Mouse (Mus musculus) cerebellum, adult 18-20 months (tissue): ENCODE data around the gene Tecrl.

Source experiments
- DNase-seq, 2 experiments: peaks; one replicate each; pipeline ENCODE4 v3.0.0; 2021

The Tecrl gene

DNA sequence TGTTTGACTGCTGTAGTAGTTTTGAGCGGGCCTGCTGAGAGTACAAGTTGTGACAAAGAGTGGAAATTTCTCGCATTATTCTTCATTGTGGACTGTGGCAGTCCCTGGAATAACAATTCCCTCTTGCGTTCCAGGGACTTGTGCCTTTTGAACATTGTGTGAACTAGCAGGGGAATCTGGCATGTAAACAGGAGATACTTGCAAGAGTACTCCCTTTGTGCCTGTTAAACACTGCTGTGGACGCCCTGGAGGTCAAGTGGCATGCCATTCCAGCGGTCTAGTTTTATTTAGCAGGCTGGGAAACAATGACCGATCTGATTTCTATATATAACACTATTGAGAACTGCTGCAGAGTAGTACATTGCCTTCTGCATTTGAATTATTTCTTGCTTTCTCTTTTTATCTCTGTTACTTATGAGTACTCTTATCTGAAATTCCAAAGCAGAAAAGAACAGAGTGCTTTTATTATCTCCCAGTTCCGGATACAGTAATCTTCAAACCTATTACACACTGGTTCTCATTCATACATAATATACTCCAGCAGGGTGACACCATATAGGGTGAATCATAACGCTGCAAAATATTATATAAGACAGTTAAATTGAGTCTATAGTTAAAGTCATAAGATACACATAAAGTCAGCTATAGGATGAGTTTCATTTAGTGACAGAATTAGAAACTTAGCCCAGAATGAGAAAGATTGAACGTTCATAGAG is at the start of gene Tecrl:
TSS of gene Tecrl (minus strand) at position 350 of the 716 bp plus-strand sequence.
- DNase-seq = no peak

DNA sequence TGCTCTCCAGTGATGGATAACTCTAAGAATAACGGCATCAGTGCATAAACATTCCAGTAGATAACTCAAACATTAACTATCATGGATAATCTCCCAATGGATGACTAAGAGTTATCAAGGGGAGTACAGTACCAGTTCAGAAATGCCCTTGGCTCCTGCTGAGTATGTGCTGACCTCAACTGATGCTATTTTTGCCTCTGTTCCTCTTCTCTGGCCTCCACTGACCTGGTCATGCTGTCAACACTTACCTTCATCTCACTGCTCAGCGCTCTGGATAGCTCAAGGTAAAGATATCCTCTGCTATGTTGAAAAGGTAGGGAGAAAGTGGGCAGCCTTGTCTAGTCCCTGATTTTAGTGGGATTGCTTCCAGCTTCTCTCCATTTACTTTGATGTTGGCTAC is 30.0 kb upstream of the Tecrl start:
- no peak for DNase-seq

DNA sequence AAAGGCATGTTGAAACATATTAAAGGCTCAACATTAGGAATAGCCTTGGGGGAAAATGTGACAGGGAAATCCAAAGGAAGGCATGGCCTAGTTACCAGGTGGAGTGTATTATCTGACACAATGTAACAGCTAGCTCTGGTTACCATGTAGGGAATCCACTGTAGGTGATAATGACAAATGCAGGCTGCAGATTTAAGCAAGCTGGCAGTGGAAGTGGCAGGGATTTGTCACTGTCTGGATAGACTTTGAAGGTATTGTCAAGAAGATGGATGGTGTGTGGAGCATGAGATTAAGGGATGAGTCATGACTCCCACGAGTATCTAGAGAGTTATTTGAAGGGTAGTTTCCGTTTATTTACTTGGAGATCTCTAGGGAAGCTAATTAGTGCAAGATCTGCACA is 3.4 kb downstream of the Tecrl start:
- DNase-seq = no peak

DNA sequence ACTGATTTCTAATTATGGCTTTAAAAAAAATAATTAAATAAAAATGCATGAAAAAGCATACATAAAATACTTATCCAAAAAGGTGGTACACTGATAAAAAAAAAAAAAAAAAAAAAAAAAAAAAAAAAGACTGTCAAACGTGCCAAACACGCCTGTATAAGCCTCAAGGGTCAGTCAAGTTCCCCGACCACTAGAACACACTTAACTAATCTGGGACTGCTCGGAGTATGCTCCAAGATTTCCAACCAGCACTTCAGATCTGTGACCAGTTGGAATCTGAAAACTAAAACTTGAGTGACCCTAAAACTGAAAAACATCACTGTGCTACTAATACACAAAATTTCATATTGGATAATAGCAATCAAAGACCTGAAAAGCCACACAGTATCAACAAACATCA is 15.9 kb downstream of the Tecrl start:
- no peak for DNase-seq

DNA sequence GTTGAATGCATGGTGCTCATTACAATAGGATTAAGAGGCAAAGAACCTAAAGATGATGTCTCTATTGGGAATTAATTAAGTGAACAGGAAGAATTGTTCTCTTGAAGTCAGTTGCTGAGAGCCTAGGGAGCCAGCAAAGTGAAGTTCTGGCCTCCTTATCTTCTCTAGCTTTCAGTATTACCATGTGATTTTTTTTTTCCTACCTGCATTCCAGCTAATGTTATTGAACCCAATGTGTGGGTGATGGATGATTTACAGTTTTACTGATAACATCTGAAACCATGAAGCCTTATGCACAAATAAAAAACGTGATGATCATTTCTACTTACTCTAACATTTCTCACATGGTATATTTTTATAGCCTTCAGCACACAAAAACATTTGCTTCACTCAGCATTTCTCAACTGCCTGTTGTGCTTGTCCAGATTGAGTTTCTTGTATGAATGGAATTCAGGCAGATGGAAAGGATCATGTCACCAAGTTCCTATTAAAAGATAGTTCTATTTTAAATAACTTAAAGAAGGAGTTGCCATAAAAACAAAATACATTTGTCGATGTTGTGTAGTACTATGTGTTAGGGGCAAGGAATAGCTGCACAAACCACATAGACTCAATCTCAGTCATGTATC is 87.7 kb downstream of the Tecrl start:
- DNase-seq = no peak

DNA sequence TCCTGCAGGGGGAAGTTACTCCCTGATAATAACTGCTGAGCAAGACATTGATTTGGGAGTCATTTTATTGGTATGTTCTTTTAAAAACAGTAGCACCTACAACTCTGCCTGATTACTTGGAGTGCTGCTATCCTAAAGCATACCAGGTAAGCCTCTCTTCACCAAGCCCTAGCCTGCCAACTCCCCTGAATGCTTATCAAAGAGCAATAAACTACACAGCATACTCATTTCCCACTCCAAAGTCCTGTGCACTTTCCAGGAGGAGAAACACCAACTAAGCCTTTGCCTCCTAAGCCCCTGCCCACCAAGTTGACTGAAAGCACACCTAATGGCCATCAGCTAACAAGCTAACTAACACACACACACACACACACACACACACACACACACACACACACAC is 94.9 kb downstream of the Tecrl start:
- DNase-seq = no peak

DNA sequence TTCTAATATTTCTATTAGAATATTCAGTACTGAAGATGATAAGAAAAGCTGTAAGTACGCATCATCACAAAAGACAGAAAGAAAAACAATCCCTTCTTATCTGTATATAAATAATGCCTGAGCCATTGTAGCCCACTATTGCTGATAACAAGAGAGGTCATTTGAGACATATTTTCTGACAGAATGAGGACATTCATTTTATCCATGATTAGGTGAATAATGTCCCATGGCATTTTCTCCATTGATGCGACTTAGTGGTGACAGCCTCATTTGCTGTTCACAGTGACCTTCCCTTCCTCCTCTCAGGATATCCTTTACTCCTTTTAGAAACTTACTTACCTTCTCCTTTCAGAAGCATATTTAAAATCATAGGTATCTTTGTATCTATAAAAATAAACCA is 100.9 kb downstream of the Tecrl start:
- no peak for DNase-seq

DNA sequence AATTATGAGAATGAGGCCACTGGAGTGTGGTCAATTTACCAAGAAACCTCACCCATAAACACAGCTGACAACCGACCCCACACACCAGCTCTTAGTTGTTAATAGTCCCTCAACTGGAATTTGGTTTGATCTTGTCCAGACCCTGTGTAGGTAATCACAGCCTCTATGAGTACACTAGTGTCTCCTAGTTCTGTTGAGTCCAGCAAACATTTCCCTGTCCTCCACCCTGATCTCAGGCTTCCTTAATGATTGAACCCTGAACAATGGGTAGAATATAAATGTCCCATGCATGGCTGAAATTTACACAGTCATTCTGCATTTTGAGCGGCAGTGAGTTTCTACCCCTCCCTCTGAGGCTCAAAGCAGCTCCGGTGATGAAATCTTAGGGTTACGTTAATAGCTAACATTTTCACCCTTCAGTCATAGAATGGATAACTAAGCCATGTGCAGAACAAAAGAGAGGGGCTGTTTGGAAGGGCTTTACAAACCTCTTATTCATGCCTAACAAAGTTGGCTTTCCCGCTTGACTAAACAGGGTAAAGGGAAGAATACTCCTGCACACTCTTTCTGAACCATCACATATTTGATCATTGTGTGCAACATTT is 116.0 kb downstream of the Tecrl start:
- no peak for DNase-seq
